Mouse (Mus musculus): ENCODE data around the gene Gmeb1.

- TF ChIP-seq CTCF (IDR thresholded peaks at IDR 0.05; ENCODE audit: low read depth, low read length): no peak
- TF ChIP-seq GATA1 (IDR thresholded peaks at IDR 0.05; ENCODE audit: borderline replicate concordance, low read length): no peak
Measured at GRCm38 (mm10) chr4:132292988-132293387, 31.6 kb upstream of the Gmeb1 start.

Measured in G1E (cell line).